ENCODE assay signal across 8 mouse cellular contexts in genomic region chr15:92599381-92599780, GRCm38 (mm10).
A peak's percentile ranks its signal among the peaks of the same experiment; 100 is the strongest.
DNase-seq lines count a peak whose midpoint lies in the region; ATAC-seq and TF ChIP-seq lines count a peak whose summit lies in the region.

No protein-coding gene starts in this region.

- WGBS in kidney, embryonic 16.5 days, result 4% methylated on average over 7 of the region's 7 CpGs
- WGBS in forebrain, embryonic 13.5 days, result 3% methylated on average over 7 of the region's 7 CpGs
- WGBS in intestine, postnatal 0 days, result 12% methylated on average over 7 of the region's 7 CpGs
- WGBS in neural tube, embryonic 14.5 days, result 7% methylated on average over 7 of the region's 7 CpGs
- 28% methylated on average over 7 of the region's 7 CpGs for WGBS in thymus, adult 2 months

- no peaks in the 10 kb centered on the region for H3K27me3 ChIP-seq in kidney, embryonic 16.5 days (ENCODE audit: insufficient read depth, low read length)
- 0 out of 2 replicates have a peak, but pooled peaks cover 11% of the 10 kb centered on the region for H3K27me3 ChIP-seq in forebrain, embryonic 13.5 days
- no peaks in the 10 kb centered on the region for H3K27me3 ChIP-seq in intestine, postnatal 0 days (replicated peaks; ENCODE audit: control insufficient read depth, insufficient read depth, low read length)
- H3K27me3 ChIP-seq in neural tube, embryonic 14.5 days (ENCODE audit: control insufficient read depth, insufficient read depth, low read length), result no peaks in the 10 kb centered on the region
- no peaks in the 10 kb centered on the region for H3K27me3 ChIP-seq in thymus, adult 2 months (ENCODE audit: control insufficient read depth, insufficient read depth, low read length)

- no peak overlapping the region for H3K27ac ChIP-seq in kidney, embryonic 16.5 days (ENCODE audit: low read length)
- no peak overlapping the region for H3K27ac ChIP-seq in forebrain, embryonic 13.5 days
- no peak overlapping the region for H3K27ac ChIP-seq in intestine, postnatal 0 days (ENCODE audit: low read depth, low read length)
- H3K27ac ChIP-seq in neural tube, embryonic 14.5 days (ENCODE audit: low read depth, low read length), result peak overlapping the region; percentile 79
- no peak overlapping the region for H3K27ac ChIP-seq in thymus, adult 2 months (ENCODE audit: control insufficient read depth, insufficient read depth, low read length)

- no peak for TF ChIP-seq POLR2A in thymus, adult 2 months (IDR thresholded peaks at IDR 0.05; ENCODE audit: control insufficient read depth, extremely low read depth, insufficient read depth, low read length, poor library complexity)

- H3K4me2 ChIP-seq in kidney, embryonic 16.5 days (replicated peaks; ENCODE audit: low read depth, low read length), result peak overlapping the region; percentile 59
- peak overlapping the region; percentile 55 for H3K4me2 ChIP-seq in forebrain, embryonic 13.5 days
- H3K4me2 ChIP-seq in intestine, postnatal 0 days (replicated peaks; ENCODE audit: low read depth), result peak overlapping the region; percentile 48; the same call in 1 of the 2 replicates
- H3K4me2 ChIP-seq in neural tube, embryonic 14.5 days (ENCODE audit: low read depth, low read length), result peak overlapping the region; percentile 50

- peaks cover 5% of the 10 kb centered on the region; the same call in 1 of the 2 replicates for H3K9me3 ChIP-seq in kidney, embryonic 16.5 days (ENCODE audit: low read length)
- no peaks in the 10 kb centered on the region for H3K9me3 ChIP-seq in forebrain, embryonic 13.5 days (replicated peaks)
- H3K9me3 ChIP-seq in intestine, postnatal 0 days (ENCODE audit: control insufficient read depth), result no peaks in the 10 kb centered on the region
- no peaks in the 10 kb centered on the region for H3K9me3 ChIP-seq in neural tube, embryonic 14.5 days (ENCODE audit: control insufficient read depth, low read length)

- no peak for DNase-seq in kidney, adult 8-10 months
- DNase-seq in thymus, adult 2 months, result no peak
- no peak for DNase-seq in retina, postnatal 1 day

- no peak for TF ChIP-seq CTCF in intestine, postnatal 0 days (IDR thresholded peaks at IDR 0.05; ENCODE audit: low read depth)
- TF ChIP-seq CTCF in thymus, adult 2 months (IDR thresholded peaks at IDR 0.05; ENCODE audit: borderline replicate concordance, control insufficient read depth, extremely low read depth, insufficient read depth, low read length, poor library complexity), result no peak

- peak overlapping the region; percentile 41 for H3K4me3 ChIP-seq in kidney, embryonic 16.5 days (ENCODE audit: low read length)
- peak overlapping the region; percentile 19 for H3K4me3 ChIP-seq in forebrain, embryonic 13.5 days
- no peak overlapping the region for H3K4me3 ChIP-seq in intestine, postnatal 0 days (ENCODE audit: low read depth, low read length)
- peak overlapping the region; percentile 29 for H3K4me3 ChIP-seq in neural tube, embryonic 14.5 days (ENCODE audit: low read depth, low read length)
- H3K4me3 ChIP-seq in thymus, adult 2 months (ENCODE audit: control insufficient read depth, insufficient read depth, low read length), result no peak overlapping the region

- no peak overlapping the region for H3K9ac ChIP-seq in kidney, embryonic 16.5 days (replicated peaks; ENCODE audit: low read length)
- peak overlapping the region; percentile 2 for H3K9ac ChIP-seq in forebrain, embryonic 13.5 days
- H3K9ac ChIP-seq in intestine, postnatal 0 days (ENCODE audit: low read depth, low read length), result no peak overlapping the region
- H3K9ac ChIP-seq in neural tube, embryonic 14.5 days (replicated peaks; ENCODE audit: low read depth, low read length), result peak overlapping the region; percentile 47; the same call in 1 of the 2 replicates

- peaks cover 14% of the 10 kb centered on the region for H3K4me1 ChIP-seq in kidney, embryonic 16.5 days (ENCODE audit: insufficient read depth, low read length)
- H3K4me1 ChIP-seq in forebrain, embryonic 13.5 days, result peaks cover 38% of the 10 kb centered on the region
- no peaks in the 10 kb centered on the region for H3K4me1 ChIP-seq in intestine, postnatal 0 days (replicated peaks; ENCODE audit: control insufficient read depth, insufficient read depth, low read length)
- peaks cover 20% of the 10 kb centered on the region for H3K4me1 ChIP-seq in neural tube, embryonic 14.5 days (ENCODE audit: control insufficient read depth, insufficient read depth, low read length)
- no peaks in the 10 kb centered on the region for H3K4me1 ChIP-seq in thymus, adult 2 months (replicated peaks; ENCODE audit: control insufficient read depth, insufficient read depth, low read length)

- no peaks in the 10 kb centered on the region for H3K36me3 ChIP-seq in kidney, embryonic 16.5 days (ENCODE audit: insufficient read depth, low read length)
- H3K36me3 ChIP-seq in forebrain, embryonic 13.5 days (ENCODE audit: poor library complexity, severe bottlenecking), result no peaks in the 10 kb centered on the region
- no peaks in the 10 kb centered on the region for H3K36me3 ChIP-seq in intestine, postnatal 0 days (ENCODE audit: control insufficient read depth, insufficient read depth)
- no peaks in the 10 kb centered on the region for H3K36me3 ChIP-seq in neural tube, embryonic 14.5 days (ENCODE audit: control insufficient read depth, insufficient read depth, low read length)
- H3K36me3 ChIP-seq in thymus, adult 2 months (ENCODE audit: control insufficient read depth, insufficient read depth, low read length), result no peaks in the 10 kb centered on the region

- ATAC-seq in kidney, embryonic 16.5 days (ENCODE audit: low FRiP score, low TSS enrichment), result no peak
- no peak for ATAC-seq in forebrain, embryonic 13.5 days
- ATAC-seq in intestine, postnatal 0 days, result no peak
- ATAC-seq in neural tube, embryonic 14.5 days (ENCODE audit: low read depth), result no peak
- ATAC-seq in megakaryocyte-erythroid progenitor cell, adult 5-6 weeks (replicated peaks; ENCODE audit: low FRiP score, low TSS enrichment, poor library complexity, severe bottlenecking), result no peak

Comparison
In these comparisons a context has a peak if more than half of its experiments do, and no peak if none do; other contexts are left out.
1. H3K4me3 ChIP-seq: peak in kidney, embryonic 16.5 days (single experiment), forebrain, embryonic 13.5 days (single experiment) and neural tube, embryonic 14.5 days (single experiment); none in intestine, postnatal 0 days (single experiment) and thymus, adult 2 months (single experiment).
2. H3K9ac ChIP-seq: peak in forebrain, embryonic 13.5 days (single experiment) and neural tube, embryonic 14.5 days (single experiment); none in kidney, embryonic 16.5 days (single experiment) and intestine, postnatal 0 days (single experiment).
3. Peak in every context shown above with its lines, with median percentiles within 50 percentile points of each other: H3K4me2 ChIP-seq.